Mouse (Mus musculus) midbrain, postnatal 0 days (tissue): Measurements from ENCODE around the gene Chchd2. TPM values are rescaled to one million over a fixed set of nuclear protein-coding genes. Genes with fewer than 3 reads are reported as not detected.
A peak's percentile ranks its signal among the peaks of the same experiment; 100 is the strongest.
"Not testable (repeated sequence)": the region's sequence is repeated elsewhere in the genome, so short reads cannot be mapped to it uniquely, and the experiment has no call there.

Experiments
- ATAC-seq: fragments of 200-750 bp; cut with Nextera tagmentation; 2 replicates; pipeline ENCODE4 v1.8.0; 2017; ENCODE audit warnings: moderate number of reproducible peaks, mild to moderate bottlenecking, moderate TSS enrichment, moderate library complexity; ENCODE audit not compliant: low FRiP score
- DNase-seq: peaks from one replicate; pipeline ENCODE4 v3.0.0-alpha.2; 2015; ENCODE audit warnings: low spot score
- H3K27ac ChIP-seq: fragments of 300-500 bp; sonication (generic); 2 replicates; pipeline ENCODE4 v1.5.1; 2014; ENCODE audit warnings: low read depth, mild to moderate bottlenecking, low read length, mixed read lengths
- H3K27me3 ChIP-seq: fragments of 300-500 bp; sonication (generic); 2 replicates; pipeline ENCODE4 v1.6.1; 2014; ENCODE audit warnings: low read length, control low read depth, mixed read lengths; ENCODE audit not compliant: insufficient read depth
- H3K36me3 ChIP-seq: fragments of 300-500 bp; sonication (generic); 2 replicates; pipeline ENCODE4 v1.6.1; 2014; ENCODE audit warnings: low read length, control low read depth, mixed read lengths; ENCODE audit not compliant: insufficient read depth
- H3K4me1 ChIP-seq: fragments of 300-500 bp; sonication (generic); 2 replicates; pipeline ENCODE4 v1.6.1; 2014; ENCODE audit warnings: mild to moderate bottlenecking, control low read depth, antibody characterized with exemption, low read length, mixed read lengths; ENCODE audit not compliant: insufficient read depth
- H3K4me2 ChIP-seq: fragments of 300-500 bp; sonication (generic); 2 replicates; pipeline ENCODE4 v1.6.1; 2014; ENCODE audit warnings: low read depth, mild to moderate bottlenecking, low read length, mixed read lengths; ENCODE audit not compliant: poor library complexity, severe bottlenecking
- H3K4me3 ChIP-seq: fragments of 300-500 bp; sonication (generic); 2 replicates; pipeline ENCODE4 v1.5.1; 2014; ENCODE audit warnings: low read depth, mild to moderate bottlenecking, low read length, moderate library complexity
- H3K9ac ChIP-seq: fragments of 300-500 bp; sonication (generic); replicated peaks from 2 replicates; pipeline ENCODE4 v1.6.1; 2014; ENCODE audit warnings: mild to moderate bottlenecking, low read length, moderate library complexity, mixed read lengths; ENCODE audit not compliant: poor library complexity, severe bottlenecking
- H3K9me3 ChIP-seq: fragments of 300-500 bp; sonication (generic); 2 replicates; pipeline ENCODE4 v1.6.1; 2016; ENCODE audit warnings: low read length, control low read depth
- CTCF ChIP-seq: IDR thresholded peaks from 2 replicates; pipeline ENCODE4 v1.5.1; 2016; ENCODE audit warnings: antibody characterized with exemption, mild to moderate bottlenecking
- WGBS: fragments of 180-500 bp; shearing (Covaris S2); extraction: QIAGEN DNeasy Blood & Tissue Kit; methylation state at CpG from one replicate; pipeline ENCODE4 v1.1.7; 2014; 5-methylcytosine and 5-hydroxymethylcytosine counted together
- polyA plus RNA-seq: library from polyadenylated mRNA; unstranded; fragments of >200 nt; fragmentation: Nextera tagmentation; extraction: Ambion mirVana; gene quantifications from 2 replicates; pipeline ENCODE4 v1.2.1, GENCODE M21; 2015
- total RNA-seq: library from RNA; depleted of rRNA; stranded (reverse); fragments of >200 nt; gene quantifications from 2 replicates; pipeline ENCODE4 v1.2.3, GENCODE M21; 2014

The Chchd2 gene
- total and polyA plus RNA-seq, 2 experiments from 2014 or later: 693 to 742 TPM

GRCm38 (mm10) chr5:129921972-129922371 lies 34.7 kb upstream of the Chchd2 start:
- no peaks in the 10 kb centered on the region for H3K36me3 ChIP-seq
- no peak overlapping the region for H3K4me2 ChIP-seq
- no peaks in the 10 kb centered on the region for H3K9me3 ChIP-seq
- no peaks in the 10 kb centered on the region for H3K4me1 ChIP-seq
- H3K4me3 ChIP-seq: no peak overlapping the region
- H3K27ac ChIP-seq: no peak overlapping the region
- H3K9ac ChIP-seq: no peak overlapping the region
- 93% methylated on average over 4 of the region's 4 CpGs for WGBS
- no peaks in the 10 kb centered on the region for H3K27me3 ChIP-seq
- ATAC-seq: no peak
- DNase-seq: no peak
- TF ChIP-seq CTCF: no peak

GRCm38 (mm10) chr5:129919320-129919719 lies 32.0 kb upstream of the Chchd2 start:
- Histone ChIP-seq H3K27ac (no peak overlapping the region), H3K9me3 (no peaks in the 10 kb centered on the region), H3K27me3 (no peaks in the 10 kb centered on the region), H3K4me2 (no peak overlapping the region), H3K4me1 (no peaks in the 10 kb centered on the region), H3K4me3 (no peak overlapping the region), H3K9ac (no peak overlapping the region), H3K36me3 (no peaks in the 10 kb centered on the region)
- ATAC-seq: no peak
- TF ChIP-seq CTCF: no peak
- DNase-seq: no peak
- WGBS: 75% methylated on average over 8 of the region's 8 CpGs

- TF ChIP-seq CTCF: no peak
- Histone ChIP-seq H3K27me3 (no peaks in the 10 kb centered on the region), H3K4me1 (no peaks in the 10 kb centered on the region), H3K4me2 (no peak overlapping the region), H3K9ac (no peak overlapping the region), H3K9me3 (no peaks in the 10 kb centered on the region), H3K4me3 (no peak overlapping the region), H3K36me3 (no peaks in the 10 kb centered on the region), H3K27ac (no peak overlapping the region)
- ATAC-seq (no peak), DNase-seq (no peak)
- whole genome bisulfite sequencing: 83% methylated on average over 9 of the region's 9 CpGs
Observed at GRCm38 (mm10) chr5:129918752-129919151, 31.5 kb upstream of the Chchd2 start.

- Histone ChIP-seq H3K4me2 (no peak overlapping the region), H3K4me3 (no peak overlapping the region), H3K27me3 (no peaks in the 10 kb centered on the region), H3K4me1 (no peaks in the 10 kb centered on the region), H3K9me3 (no peaks in the 10 kb centered on the region), H3K27ac (no peak overlapping the region), H3K9ac (no peak overlapping the region), H3K36me3 (no peaks in the 10 kb centered on the region)
- ATAC-seq: no peak
- no peak for TF ChIP-seq CTCF
- WGBS: 89% methylated on average over 24 of the region's 24 CpGs
- no peak for DNase-seq
Observed at GRCm38 (mm10) chr5:129918065-129918651, 30.9 kb upstream of the Chchd2 start.

GRCm38 (mm10) chr5:129915491-129915890 lies 28.2 kb upstream of the Chchd2 start:
- 87% methylated on average over 11 of the region's 11 CpGs for WGBS
- not testable (repeated sequence) for H3K27me3 ChIP-seq, H3K9me3 ChIP-seq, H3K4me2 ChIP-seq, H3K4me1 ChIP-seq, H3K27ac ChIP-seq, H3K9ac ChIP-seq, ATAC-seq, DNase-seq, H3K36me3 ChIP-seq, H3K4me3 ChIP-seq

GRCm38 (mm10) chr5:129914024-129914423 lies 26.8 kb upstream of the Chchd2 start:
- H3K36me3 ChIP-seq: no peaks in the 10 kb centered on the region
- H3K27ac ChIP-seq: no peak overlapping the region
- H3K9ac ChIP-seq: no peak overlapping the region
- no peak for DNase-seq
- H3K4me1 ChIP-seq: peaks cover 3% of the 10 kb centered on the region; the same call in 1 of the 2 replicates
- H3K9me3 ChIP-seq: no peaks in the 10 kb centered on the region
- no peak for ATAC-seq
- no peak overlapping the region for H3K4me3 ChIP-seq
- 21% methylated on average over 2 of the region's 2 CpGs for WGBS
- H3K4me2 ChIP-seq: no peak overlapping the region
- peak; percentile 60 for TF ChIP-seq CTCF
- H3K27me3 ChIP-seq: no peaks in the 10 kb centered on the region
